Mouse (Mus musculus) forebrain, embryonic 13.5 days (tissue): ENCODE data around the gene Runx3. TPM values are rescaled to one million over a fixed set of nuclear protein-coding genes. Genes with fewer than 3 reads are reported as not detected.
A peak's percentile ranks its signal among the peaks of the same experiment; 100 is the strongest.

Experiments used
- ATAC-seq: fragments of 200-750 bp; cut with Nextera tagmentation; 2 replicates; pipeline ENCODE4 v1.8.0; 2017
- H3K27ac ChIP-seq: fragments of 300-500 bp; sonication (generic); 2 replicates; pipeline ENCODE4 v1.5.1; 2015; ENCODE audit warnings: inconsistent platforms, mild to moderate bottlenecking, moderate library complexity
- H3K27me3 ChIP-seq: fragments of 300-500 bp; sonication (generic); 2 replicates; pipeline ENCODE4 v1.6.1; 2015; ENCODE audit warnings: mild to moderate bottlenecking, inconsistent platforms
- H3K36me3 ChIP-seq: fragments of 300-500 bp; sonication (generic); 2 replicates; pipeline ENCODE4 v1.6.1; 2015; ENCODE audit warnings: mild to moderate bottlenecking, inconsistent platforms; ENCODE audit not compliant: poor library complexity, severe bottlenecking
- H3K4me1 ChIP-seq: fragments of 300-500 bp; sonication (generic); 2 replicates; pipeline ENCODE4 v1.6.1; 2015; ENCODE audit warnings: inconsistent platforms
- H3K4me2 ChIP-seq: fragments of 300-500 bp; sonication (generic); 2 replicates; pipeline ENCODE4 v1.6.1; 2015; ENCODE audit warnings: inconsistent platforms, mild to moderate bottlenecking, moderate library complexity
- H3K4me3 ChIP-seq: fragments of 300-500 bp; sonication (generic); 2 replicates; pipeline ENCODE4 v1.5.1; 2015; ENCODE audit warnings: mild to moderate bottlenecking, inconsistent platforms
- H3K9ac ChIP-seq: fragments of 300-500 bp; sonication (generic); 2 replicates; pipeline ENCODE4 v1.6.1; 2015; ENCODE audit warnings: mild to moderate bottlenecking, inconsistent platforms
- H3K9me3 ChIP-seq: fragments of 300-500 bp; sonication (generic); replicated peaks from 2 replicates; pipeline ENCODE4 v1.6.1; 2016; ENCODE audit warnings: inconsistent platforms
- WGBS: fragments of 180-500 bp; shearing (Covaris S2); methylation state at CpG from one replicate; pipeline ENCODE4 v1.1.7; 2015; 5-methylcytosine and 5-hydroxymethylcytosine counted together
- polyA plus RNA-seq: library from polyadenylated mRNA; unstranded; fragments of >200 nt; fragmentation: Nextera tagmentation; extraction: Ambion mirVana; gene quantifications from 2 replicates; pipeline ENCODE4 v1.2.1, GENCODE M21; 2015

Gene Runx3
- polyA plus RNA-seq, 1 experiment from 2014 or later: not detected

DNA sequence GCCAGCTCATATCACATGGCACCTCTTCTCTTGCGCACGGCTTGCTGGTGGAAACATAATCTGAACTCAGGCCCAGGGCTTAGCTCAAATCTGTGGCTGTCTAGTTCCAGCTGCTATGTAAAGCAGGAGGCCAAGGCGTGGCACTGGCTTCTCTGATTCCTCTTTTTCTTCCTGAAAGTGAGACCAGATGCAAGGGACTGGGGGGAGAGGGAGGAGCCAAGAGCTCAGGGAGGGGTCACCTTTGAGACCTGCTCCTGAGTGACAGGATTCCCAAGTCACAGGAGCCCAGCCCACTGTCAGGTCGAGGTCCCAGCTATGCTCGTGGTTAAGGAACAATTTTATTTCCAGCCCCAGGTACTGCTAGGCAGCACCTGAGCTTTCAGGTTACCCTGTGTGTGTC, 4.1 kb upstream of the Runx3 start:
- no peak overlapping the region for H3K4me3 ChIP-seq
- no peak for ATAC-seq
- H3K27me3 ChIP-seq: no peaks in the 10 kb centered on the region
- H3K9ac ChIP-seq: no peak overlapping the region
- no peaks in the 10 kb centered on the region for H3K36me3 ChIP-seq
- peaks cover 10% of the 10 kb centered on the region for H3K9me3 ChIP-seq
- 67% methylated on average over 5 of the region's 5 CpGs for WGBS
- no peaks in the 10 kb centered on the region for H3K4me1 ChIP-seq
- H3K4me2 ChIP-seq: no peak overlapping the region
- no peak overlapping the region for H3K27ac ChIP-seq

DNA sequence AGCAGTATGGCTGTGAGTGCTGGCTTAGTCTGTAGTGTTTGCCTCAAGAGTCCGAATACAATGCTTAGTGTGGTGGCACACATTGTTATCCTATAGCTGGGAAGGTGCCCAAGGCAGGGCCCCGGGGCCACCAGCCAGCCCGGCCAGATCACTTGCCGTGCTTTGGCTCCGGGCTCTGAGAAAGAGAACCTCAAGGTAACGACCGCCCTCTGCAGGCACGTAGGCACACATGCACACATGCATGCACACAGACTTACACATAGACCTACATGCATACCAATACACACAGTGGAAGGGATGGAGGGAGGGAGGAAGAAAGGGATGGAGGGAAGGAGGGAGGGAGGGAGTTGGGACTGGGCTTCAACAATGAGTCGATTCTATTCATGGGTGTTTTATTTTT, 2.6 kb upstream of the Runx3 start:
- Histone ChIP-seq H3K9me3 (no peaks in the 10 kb centered on the region), H3K9ac (no peak overlapping the region), H3K4me3 (no peak overlapping the region), H3K27me3 (no peaks in the 10 kb centered on the region), H3K36me3 (no peaks in the 10 kb centered on the region), H3K27ac (no peak overlapping the region), H3K4me2 (no peak overlapping the region), H3K4me1 (no peaks in the 10 kb centered on the region)
- 92% methylated on average over 9 of the region's 9 CpGs for WGBS
- ATAC-seq: no peak

DNA sequence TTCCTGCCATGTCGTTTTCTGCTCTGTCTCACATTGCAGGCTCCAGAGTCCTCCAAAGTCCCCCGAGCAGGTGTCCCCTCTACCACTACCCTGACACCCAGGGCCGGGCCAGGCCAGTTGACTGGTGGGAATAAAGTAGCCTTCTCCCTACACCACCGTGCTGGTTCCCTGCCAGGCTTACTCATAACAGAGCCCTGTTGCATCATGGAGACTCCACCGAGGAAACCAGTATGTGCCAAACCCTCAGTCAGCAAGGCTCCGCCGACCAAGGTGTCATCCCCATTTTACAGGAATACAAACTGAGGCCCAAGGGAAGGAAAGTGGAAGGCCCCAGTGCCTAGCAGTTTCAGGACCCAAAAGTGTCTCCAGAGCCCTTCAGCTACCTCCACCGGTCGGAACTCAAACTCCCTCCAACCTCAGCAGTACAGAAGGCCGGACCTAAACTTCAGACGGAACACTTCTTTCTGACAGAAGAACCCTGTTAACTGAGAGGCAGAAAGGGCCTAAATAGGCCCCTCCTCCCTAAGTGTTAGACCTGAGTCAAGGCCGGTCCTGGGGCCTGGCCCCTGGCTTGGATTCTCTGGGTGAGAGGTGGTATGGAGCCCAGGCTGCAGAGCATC, 1.5 kb upstream of the Runx3 start:
- no peak overlapping the region for H3K27ac ChIP-seq
- ATAC-seq: no peak
- no peaks in the 10 kb centered on the region for H3K9me3 ChIP-seq
- no peak overlapping the region for H3K4me2 ChIP-seq
- H3K9ac ChIP-seq: no peak overlapping the region
- H3K4me1 ChIP-seq: no peaks in the 10 kb centered on the region
- WGBS: 90% methylated on average over 12 of the region's 12 CpGs
- H3K4me3 ChIP-seq: no peak overlapping the region
- no peaks in the 10 kb centered on the region for H3K27me3 ChIP-seq
- H3K36me3 ChIP-seq: no peaks in the 10 kb centered on the region

DNA sequence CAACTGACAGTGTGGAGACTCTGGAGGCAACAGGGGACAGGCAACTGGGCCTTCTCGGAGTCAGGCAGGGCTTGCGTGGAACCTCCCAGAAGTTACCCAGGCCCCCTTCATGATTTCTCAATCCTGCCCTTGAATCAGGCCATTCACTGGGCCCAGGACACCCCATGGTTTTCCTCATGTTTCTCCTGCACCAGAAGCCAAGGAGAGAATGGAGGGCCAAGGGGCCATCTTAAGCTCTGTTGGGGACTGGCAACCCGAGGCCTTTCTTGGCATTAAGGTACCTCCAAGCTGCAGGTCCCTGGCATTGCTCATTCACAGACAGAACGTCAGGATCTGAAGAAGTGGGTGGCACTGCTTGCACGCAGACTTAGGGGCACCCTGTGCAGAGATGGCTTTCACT, 3.3 kb downstream of the Runx3 start:
- Histone ChIP-seq H3K27me3 (peaks cover 13% of the 10 kb centered on the region), H3K4me1 (peaks cover 2% of the 10 kb centered on the region; the same call in 1 of the 2 replicates), H3K36me3 (no peaks in the 10 kb centered on the region), H3K4me3 (no peak overlapping the region), H3K27ac (no peak overlapping the region), H3K9ac (no peak overlapping the region), H3K4me2 (no peak overlapping the region), H3K9me3 (no peaks in the 10 kb centered on the region)
- no peak for ATAC-seq
- 82% methylated on average over 5 of the region's 5 CpGs for WGBS

DNA sequence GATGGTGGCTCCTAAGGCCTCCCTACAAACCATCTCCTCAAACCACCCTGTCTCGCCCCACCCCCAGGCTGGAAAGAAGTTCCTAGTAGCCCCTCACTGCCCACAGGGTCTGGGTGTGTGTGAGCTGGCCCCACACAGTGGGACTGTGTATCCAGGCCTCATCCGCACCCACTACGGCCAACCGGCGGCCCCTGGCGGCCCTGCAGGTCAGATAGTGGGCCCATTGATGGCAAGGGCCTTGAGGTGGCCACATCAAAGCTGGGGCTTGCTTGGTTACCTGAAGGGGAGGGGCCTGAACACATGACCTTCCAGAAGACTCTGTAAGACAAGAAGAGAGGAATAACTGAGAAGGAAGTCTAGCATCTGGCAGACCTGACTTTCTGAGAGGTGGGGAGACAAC, 4.3 kb downstream of the Runx3 start:
- H3K4me1 ChIP-seq: peaks cover 8% of the 10 kb centered on the region
- H3K9me3 ChIP-seq: no peaks in the 10 kb centered on the region
- no peak overlapping the region for H3K9ac ChIP-seq
- no peak overlapping the region for H3K27ac ChIP-seq
- H3K4me2 ChIP-seq: no peak overlapping the region
- H3K36me3 ChIP-seq: no peaks in the 10 kb centered on the region
- H3K27me3 ChIP-seq: peaks cover 18% of the 10 kb centered on the region
- 89% methylated on average over 6 of the region's 6 CpGs for WGBS
- H3K4me3 ChIP-seq: no peak overlapping the region
- ATAC-seq: no peak

DNA sequence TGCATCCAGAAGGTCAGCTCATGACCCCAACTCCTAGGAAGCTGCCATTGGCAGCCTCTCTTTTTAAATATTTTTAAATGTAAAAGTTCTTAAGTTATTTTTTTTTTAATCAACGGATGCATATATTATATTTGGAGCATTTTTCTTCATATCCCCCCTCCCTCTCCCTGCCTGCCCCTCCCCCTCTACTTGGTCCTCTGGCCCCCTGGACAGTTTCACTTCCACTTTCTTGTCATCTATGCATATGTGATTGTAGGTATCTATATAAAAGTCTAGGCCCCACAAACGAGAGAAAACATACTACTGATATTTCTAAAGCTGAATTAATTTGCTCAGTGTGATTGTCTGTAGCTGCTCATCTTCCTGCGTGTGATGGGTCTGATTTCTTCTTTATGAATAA, 4.7 kb downstream of the Runx3 start:
- whole genome bisulfite sequencing: 76% methylated on average over 3 of the region's 3 CpGs
- Histone ChIP-seq H3K9me3 (no peaks in the 10 kb centered on the region), H3K4me2 (no peak overlapping the region), H3K27me3 (peaks cover 18% of the 10 kb centered on the region), H3K27ac (no peak overlapping the region), H3K9ac (no peak overlapping the region), H3K36me3 (no peaks in the 10 kb centered on the region), H3K4me1 (peaks cover 8% of the 10 kb centered on the region), H3K4me3 (no peak overlapping the region)
- no peak for ATAC-seq

DNA sequence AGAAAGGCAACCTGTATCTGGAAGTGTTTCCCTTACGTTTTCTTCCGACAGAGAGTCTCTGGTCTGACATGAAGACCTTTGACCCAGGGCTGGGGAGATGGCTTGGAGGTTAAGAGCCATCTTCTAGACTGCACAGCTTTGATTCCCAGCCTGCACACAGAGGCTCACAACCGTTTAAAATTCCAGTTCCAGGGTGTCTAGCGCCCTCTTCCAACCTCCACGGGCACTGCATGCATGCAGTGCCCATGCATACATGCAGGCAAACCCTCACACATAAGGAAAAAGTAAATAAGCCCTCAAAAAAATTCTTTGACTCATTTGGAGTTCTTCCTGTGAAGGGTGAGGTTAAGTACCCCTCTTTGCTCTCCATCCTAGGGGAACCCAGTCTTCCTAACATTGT, 5.9 kb downstream of the Runx3 start:
- peaks cover 18% of the 10 kb centered on the region for H3K27me3 ChIP-seq
- no peak overlapping the region for H3K4me3 ChIP-seq
- peaks cover 8% of the 10 kb centered on the region for H3K4me1 ChIP-seq
- no peaks in the 10 kb centered on the region for H3K9me3 ChIP-seq
- H3K36me3 ChIP-seq: no peaks in the 10 kb centered on the region
- no peak overlapping the region for H3K27ac ChIP-seq
- no peak for ATAC-seq
- WGBS: 66% methylated on average over 5 of the region's 5 CpGs
- no peak overlapping the region for H3K9ac ChIP-seq
- H3K4me2 ChIP-seq: no peak overlapping the region

DNA sequence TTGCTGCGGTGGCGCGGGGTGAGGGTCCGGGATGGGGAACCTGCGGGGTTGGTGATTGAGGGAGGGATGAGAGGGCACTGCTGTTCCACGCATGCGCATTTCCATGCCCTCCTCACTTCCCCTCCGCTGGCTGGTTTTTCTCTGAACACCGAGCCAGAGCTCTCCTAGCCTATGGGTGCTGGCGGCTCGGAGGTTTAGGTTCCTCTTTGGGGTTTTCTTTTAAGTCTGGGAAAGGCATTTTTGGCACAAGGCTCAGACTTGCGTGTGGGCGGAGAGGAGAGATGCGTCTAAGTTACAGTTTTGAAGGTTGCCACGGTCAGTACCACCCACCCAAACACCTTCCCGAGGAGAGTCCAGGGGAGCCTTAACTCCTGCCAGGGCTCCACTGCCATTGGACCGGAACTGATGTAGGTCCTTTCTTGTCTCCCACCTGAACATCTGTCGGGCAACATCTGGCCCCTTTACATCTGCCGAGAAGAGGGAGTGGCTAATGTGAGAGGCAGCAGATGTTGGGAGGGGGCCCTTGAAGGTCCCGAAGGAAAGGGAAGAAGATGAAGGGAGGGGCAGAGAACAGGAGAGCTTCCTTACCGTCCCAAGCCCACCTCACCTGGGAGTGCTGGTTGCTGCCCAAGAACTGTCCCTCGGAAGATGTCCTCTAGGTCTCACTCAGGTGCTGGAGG, 8.5 kb downstream of the Runx3 start:
- no peaks in the 10 kb centered on the region for H3K36me3 ChIP-seq
- H3K27ac ChIP-seq: no peak overlapping the region
- WGBS: 24% methylated on average over 22 of the region's 22 CpGs
- peaks cover 8% of the 10 kb centered on the region for H3K4me1 ChIP-seq
- H3K4me2 ChIP-seq: peak overlapping the region; percentile 57
- no peaks in the 10 kb centered on the region for H3K9me3 ChIP-seq
- ATAC-seq: no peak
- H3K9ac ChIP-seq: 0 out of 2 replicates have a peak overlapping the region, but pooled peaks have one; percentile 14
- peaks cover 18% of the 10 kb centered on the region for H3K27me3 ChIP-seq
- peak overlapping the region; percentile 29 for H3K4me3 ChIP-seq

DNA sequence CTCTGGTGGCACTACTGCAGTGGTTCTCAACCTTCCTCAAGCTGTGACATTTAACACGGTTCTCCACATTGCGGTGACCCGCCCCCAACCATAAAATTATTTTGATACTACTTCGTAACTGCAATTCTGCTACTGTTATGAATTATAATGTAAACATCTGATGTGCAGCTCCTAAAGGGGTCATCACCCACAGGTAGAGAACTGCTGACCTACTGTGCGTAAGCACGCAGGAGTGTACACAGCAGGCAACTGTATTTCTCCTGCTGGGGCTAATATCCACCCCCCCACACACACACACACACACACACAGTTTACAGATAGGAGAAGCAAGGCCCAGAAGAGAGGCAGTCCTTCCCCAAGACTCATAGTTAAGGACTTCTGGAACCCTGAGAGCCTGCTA, 9.7 kb downstream of the Runx3 start:
- no peak overlapping the region for H3K9ac ChIP-seq
- no peaks in the 10 kb centered on the region for H3K9me3 ChIP-seq
- ATAC-seq: no peak
- H3K27me3 ChIP-seq: peaks cover 18% of the 10 kb centered on the region
- H3K4me2 ChIP-seq: no peak overlapping the region
- H3K4me1 ChIP-seq: peaks cover 8% of the 10 kb centered on the region
- H3K36me3 ChIP-seq: no peaks in the 10 kb centered on the region
- WGBS: 91% methylated on average over 6 of the region's 6 CpGs
- H3K27ac ChIP-seq: no peak overlapping the region
- H3K4me3 ChIP-seq: no peak overlapping the region

DNA sequence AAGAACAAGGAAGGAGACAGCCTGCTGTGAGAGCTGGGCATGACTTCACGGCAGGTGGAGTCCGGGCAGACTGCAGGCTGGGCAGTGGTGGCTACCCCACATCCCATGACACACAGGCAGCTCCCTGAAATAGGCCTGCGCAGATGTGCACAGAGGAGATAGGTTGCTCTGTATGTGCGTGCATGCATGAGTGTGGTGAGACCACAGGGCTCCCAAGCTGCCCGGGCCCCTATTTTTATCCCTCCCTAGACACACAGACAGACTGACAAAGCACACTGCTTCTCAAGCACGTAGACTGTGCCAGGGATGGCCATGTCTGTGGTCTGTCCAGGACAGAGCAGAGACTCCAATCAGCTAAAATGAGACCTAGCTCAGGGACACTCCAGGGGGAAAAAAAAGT, 10.7 kb downstream of the Runx3 start:
- 75% methylated on average over 6 of the region's 6 CpGs for WGBS
- no peak for ATAC-seq
- no peaks in the 10 kb centered on the region for H3K9me3 ChIP-seq

DNA sequence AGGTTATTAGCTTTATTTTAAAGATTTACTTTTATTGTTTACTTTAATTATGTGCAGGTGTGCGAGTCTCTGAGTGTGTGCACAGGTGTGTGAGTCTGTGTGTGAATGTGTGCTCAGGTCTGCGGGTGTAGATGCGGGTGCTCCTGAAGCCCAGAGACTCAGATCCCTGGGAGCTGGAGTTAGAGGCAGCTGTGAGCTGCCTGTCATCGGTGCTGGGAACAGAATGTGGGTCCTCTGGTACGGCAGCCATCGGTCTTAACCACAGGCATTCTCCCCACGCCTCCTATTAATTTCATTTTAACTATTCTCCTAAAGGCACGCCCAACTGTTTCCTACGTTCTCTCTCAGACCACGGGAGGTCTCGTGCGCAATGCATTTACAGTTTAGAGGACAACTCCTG, 12.3 kb downstream of the Runx3 start:
- no peak overlapping the region for H3K27ac ChIP-seq
- peaks cover 18% of the 10 kb centered on the region for H3K27me3 ChIP-seq
- no peaks in the 10 kb centered on the region for H3K36me3 ChIP-seq
- no peak overlapping the region for H3K4me3 ChIP-seq
- H3K4me2 ChIP-seq: no peak overlapping the region
- peaks cover 8% of the 10 kb centered on the region for H3K4me1 ChIP-seq
- 91% methylated on average over 12 of the region's 12 CpGs for WGBS
- H3K9ac ChIP-seq: no peak overlapping the region
- no peaks in the 10 kb centered on the region for H3K9me3 ChIP-seq
- ATAC-seq: no peak

More for the DNA sequence above, 10.7 kb downstream of the Runx3 start:
- no peak overlapping the region for H3K4me3 ChIP-seq
- H3K9ac ChIP-seq: no peak overlapping the region
- peaks cover 8% of the 10 kb centered on the region for H3K4me1 ChIP-seq
- H3K27me3 ChIP-seq: peaks cover 18% of the 10 kb centered on the region
- no peak overlapping the region for H3K4me2 ChIP-seq
- H3K27ac ChIP-seq: no peak overlapping the region
- no peaks in the 10 kb centered on the region for H3K36me3 ChIP-seq

DNA sequence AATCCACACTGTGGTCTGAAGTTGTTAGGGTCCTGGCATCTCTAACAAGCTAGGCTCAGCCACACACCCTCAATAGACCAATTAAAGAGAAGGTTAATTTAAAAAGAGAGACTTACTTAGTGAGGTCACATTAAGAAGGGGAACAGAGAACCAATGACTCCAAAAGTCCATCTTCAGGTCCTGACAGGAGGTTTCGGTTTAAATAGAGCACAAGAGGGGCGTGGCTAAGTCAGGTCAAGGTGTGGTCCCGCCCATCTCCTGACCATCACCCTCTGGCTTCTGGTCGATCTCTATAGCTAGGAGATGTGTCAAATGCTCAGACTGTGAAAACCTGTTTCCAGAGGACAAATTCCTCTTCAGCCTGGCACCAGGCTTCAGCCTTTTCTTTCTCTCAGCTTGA, 13.3 kb downstream of the Runx3 start:
- Histone ChIP-seq H3K27ac (no peak overlapping the region), H3K36me3 (no peaks in the 10 kb centered on the region), H3K9me3 (no peaks in the 10 kb centered on the region), H3K9ac (no peak overlapping the region), H3K4me3 (no peak overlapping the region), H3K4me2 (no peak overlapping the region), H3K4me1 (peaks cover 6% of the 10 kb centered on the region), H3K27me3 (peaks cover 19% of the 10 kb centered on the region)
- no peak for ATAC-seq
- 58% methylated on average over 4 of the region's 4 CpGs for WGBS

DNA sequence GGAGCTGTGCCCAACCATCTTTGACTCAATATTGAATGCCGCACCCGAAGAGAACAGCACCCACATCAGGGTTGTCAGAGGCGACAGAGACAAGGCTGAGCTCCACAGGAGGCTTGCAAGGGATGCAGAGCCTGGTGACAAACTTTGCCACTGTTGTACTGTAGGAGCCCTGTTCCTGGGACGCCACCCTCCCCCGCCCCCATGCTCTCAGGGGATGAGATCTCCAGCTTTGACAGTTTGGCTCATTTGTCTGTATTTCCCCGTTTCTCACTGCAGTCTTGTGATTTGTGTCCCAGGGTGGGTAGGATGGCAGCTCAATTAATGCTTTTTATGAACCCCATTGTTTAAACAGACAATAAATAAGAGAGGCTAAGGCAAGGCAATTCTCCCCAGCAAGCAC, 14.9 kb downstream of the Runx3 start:
- peaks cover 31% of the 10 kb centered on the region for H3K27me3 ChIP-seq
- 70% methylated on average over 6 of the region's 6 CpGs for WGBS

More for the DNA sequence above, 14.9 kb downstream of the Runx3 start:
- no peak overlapping the region for H3K27ac ChIP-seq
- H3K4me1 ChIP-seq: peaks cover 1% of the 10 kb centered on the region; the same call in 1 of the 2 replicates
- no peak for ATAC-seq
- H3K4me3 ChIP-seq: no peak overlapping the region
- H3K9me3 ChIP-seq: no peaks in the 10 kb centered on the region
- no peaks in the 10 kb centered on the region for H3K36me3 ChIP-seq
- H3K4me2 ChIP-seq: no peak overlapping the region
- no peak overlapping the region for H3K9ac ChIP-seq
